Mouse (Mus musculus) intestine, postnatal 0 days (tissue): Measurements from ENCODE around the gene Dst. TPM values are rescaled to one million over a fixed set of nuclear protein-coding genes. Genes with fewer than 3 reads are reported as not detected.
A peak's percentile ranks its signal among the peaks of the same experiment; 100 is the strongest.

Experiments
- ATAC-seq: fragments of 200-750 bp; cut with Nextera tagmentation; 2 replicates; pipeline ENCODE4 v1.8.0; 2017; ENCODE audit warnings: mild to moderate bottlenecking, moderate TSS enrichment, moderate library complexity
- H3K27ac ChIP-seq: fragments of 300-500 bp; sonication (generic); 2 replicates; pipeline ENCODE4 v1.5.1; 2014; ENCODE audit warnings: mild to moderate bottlenecking, low read depth, low read length, moderate library complexity
- H3K27me3 ChIP-seq: fragments of 300-500 bp; sonication (generic); replicated peaks from 2 replicates; pipeline ENCODE4 v1.6.1; 2014; ENCODE audit warnings: low read length, mixed read lengths; ENCODE audit not compliant: control insufficient read depth, insufficient read depth
- H3K36me3 ChIP-seq: fragments of 300-500 bp; sonication (generic); 2 replicates; pipeline ENCODE4 v1.6.1; 2014; ENCODE audit warnings: mild to moderate bottlenecking, moderate library complexity; ENCODE audit not compliant: control insufficient read depth, insufficient read depth
- H3K4me1 ChIP-seq: fragments of 300-500 bp; sonication (generic); replicated peaks from 2 replicates; pipeline ENCODE4 v1.6.1; 2014; ENCODE audit warnings: antibody characterized with exemption, low read length, mixed read lengths; ENCODE audit not compliant: control insufficient read depth, insufficient read depth
- H3K4me2 ChIP-seq: fragments of 300-500 bp; sonication (generic); replicated peaks from 2 replicates; pipeline ENCODE4 v1.6.1; 2014; ENCODE audit warnings: low read depth, mild to moderate bottlenecking, moderate library complexity
- H3K4me3 ChIP-seq: fragments of 300-500 bp; sonication (generic); 2 replicates; pipeline ENCODE4 v1.5.1; 2014; ENCODE audit warnings: low read depth, low read length
- H3K9ac ChIP-seq: fragments of 300-500 bp; sonication (generic); 2 replicates; pipeline ENCODE4 v1.6.1; 2014; ENCODE audit warnings: mild to moderate bottlenecking, low read depth, low read length
- H3K9me3 ChIP-seq: fragments of 300-500 bp; sonication (generic); 2 replicates; pipeline ENCODE4 v1.6.1; 2016; ENCODE audit warnings: mixed run types; ENCODE audit not compliant: control insufficient read depth
- CTCF ChIP-seq: sonication (generic); IDR thresholded peaks from 2 replicates; pipeline ENCODE4 v1.5.1; 2016; ENCODE audit warnings: low read depth, mild to moderate bottlenecking, control low read depth, antibody characterized with exemption, moderate library complexity
- WGBS: fragments of 180-500 bp; shearing (Covaris S2); extraction: QIAGEN DNeasy Blood & Tissue Kit; methylation state at CpG from one replicate; pipeline ENCODE4 v1.1.7; 2014; 5-methylcytosine and 5-hydroxymethylcytosine counted together
- polyA plus RNA-seq: library from polyadenylated mRNA; unstranded; fragments of >200 nt; fragmentation: Nextera tagmentation; extraction: Ambion mirVana; gene quantifications from 2 replicates; pipeline ENCODE4 v1.2.1, GENCODE M21; 2015

Gene Dst
- polyA plus RNA-seq, 1 experiment from 2014 or later, result 19.0 TPM

DNA sequence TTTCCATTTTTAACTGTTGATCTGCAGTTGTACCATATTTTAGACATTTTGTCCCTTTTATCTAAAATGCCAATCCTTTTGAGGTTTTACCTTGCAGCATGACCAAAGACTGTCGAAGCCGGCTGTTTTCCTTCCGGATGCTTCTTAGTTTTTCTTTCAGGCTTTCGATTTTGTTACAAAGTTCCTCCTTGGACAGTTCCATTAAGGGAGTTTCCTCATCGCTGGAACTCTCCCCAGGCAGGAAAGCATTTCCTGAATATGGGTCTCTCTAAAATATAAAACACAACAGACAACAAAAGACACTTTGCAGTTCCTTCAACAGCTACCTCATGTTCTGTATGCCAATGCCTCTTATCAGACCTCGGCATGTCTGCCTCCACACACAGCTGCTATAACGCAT, 29.9 kb upstream of the Dst start:
- H3K27me3 ChIP-seq, result no peaks in the 10 kb centered on the region
- H3K4me1 ChIP-seq, result no peaks in the 10 kb centered on the region
- 81% methylated on average over 7 of the region's 7 CpGs for WGBS
- no peak for TF ChIP-seq CTCF
- H3K4me2 ChIP-seq, result no peak overlapping the region
- no peaks in the 10 kb centered on the region for H3K36me3 ChIP-seq
- ATAC-seq, result no peak
- H3K9ac ChIP-seq, result no peak overlapping the region
- no peaks in the 10 kb centered on the region for H3K9me3 ChIP-seq
- no peak overlapping the region for H3K4me3 ChIP-seq
- no peak overlapping the region for H3K27ac ChIP-seq

DNA sequence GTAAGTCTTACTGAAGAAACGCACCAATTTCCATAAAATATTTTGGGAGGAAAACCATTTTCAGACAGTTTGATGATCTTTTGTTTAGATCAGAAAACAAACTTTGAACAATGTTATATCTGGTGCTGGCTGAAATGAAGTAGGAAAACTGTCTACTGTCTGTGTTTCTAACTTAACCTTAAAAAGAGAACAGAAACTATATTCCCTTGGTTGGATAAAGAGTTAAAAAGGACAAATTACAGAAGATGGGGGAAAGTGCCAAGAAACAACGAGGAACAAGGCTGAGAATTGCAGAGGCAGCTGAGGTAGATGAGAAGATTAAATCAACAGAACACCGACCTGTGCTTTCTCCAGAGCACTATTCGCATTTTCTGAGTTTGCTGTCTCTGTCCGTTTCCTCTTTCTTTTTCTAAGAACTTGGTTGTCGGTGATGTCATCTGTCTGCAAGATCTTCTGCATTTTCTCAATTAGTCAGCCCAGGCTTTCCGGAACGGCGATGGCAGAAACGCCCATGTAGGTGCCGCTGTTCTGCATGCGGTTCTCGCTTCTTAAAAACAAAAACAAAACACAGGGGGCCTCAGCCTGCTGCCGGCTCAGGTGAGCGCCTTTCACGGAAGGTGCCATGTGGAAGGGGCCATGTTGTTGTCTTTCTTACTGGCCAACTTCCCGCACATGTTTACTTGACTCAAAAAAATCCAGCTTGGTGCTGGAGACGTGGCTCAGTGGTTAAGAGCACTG, 24.8 kb upstream of the Dst start:
- Histone ChIP-seq H3K4me3 (peak overlapping the region; percentile 29), H3K27ac (no peak overlapping the region), H3K9me3 (no peaks in the 10 kb centered on the region), H3K27me3 (no peaks in the 10 kb centered on the region), H3K4me2 (peak overlapping the region; percentile 59), H3K4me1 (no peaks in the 10 kb centered on the region), H3K36me3 (no peaks in the 10 kb centered on the region), H3K9ac (peak overlapping the region; percentile 42; the same call in 1 of the 2 replicates)
- ATAC-seq, result no peak
- peak; percentile 53 for TF ChIP-seq CTCF
- 10% methylated on average over 18 of the region's 18 CpGs for WGBS

DNA sequence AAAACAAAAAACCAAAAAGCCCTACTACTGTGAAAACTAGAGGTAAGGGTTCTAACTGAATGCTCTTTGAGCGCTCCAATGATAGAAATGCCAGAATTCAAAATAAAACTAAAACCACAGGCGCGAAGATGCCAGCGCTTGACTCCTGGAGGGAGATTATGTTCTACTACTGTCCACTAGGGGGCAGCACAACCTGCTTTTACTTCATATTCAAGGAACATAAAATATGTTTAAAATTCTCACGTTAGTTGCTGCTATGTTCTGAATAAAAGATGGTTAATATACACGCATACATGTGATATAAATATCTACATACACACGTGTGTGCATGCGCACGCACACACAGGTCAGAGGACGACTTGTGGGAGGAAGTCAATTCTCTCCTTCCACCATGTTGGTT, 15.2 kb upstream of the Dst start:
- Histone ChIP-seq H3K9ac (no peak overlapping the region), H3K9me3 (no peaks in the 10 kb centered on the region), H3K4me2 (no peak overlapping the region), H3K27ac (no peak overlapping the region), H3K4me1 (no peaks in the 10 kb centered on the region), H3K27me3 (no peaks in the 10 kb centered on the region), H3K4me3 (no peak overlapping the region), H3K36me3 (no peaks in the 10 kb centered on the region)
- 67% methylated on average over 10 of the region's 10 CpGs for WGBS
- peak; percentile 74 for TF ChIP-seq CTCF
- no peak for ATAC-seq

DNA sequence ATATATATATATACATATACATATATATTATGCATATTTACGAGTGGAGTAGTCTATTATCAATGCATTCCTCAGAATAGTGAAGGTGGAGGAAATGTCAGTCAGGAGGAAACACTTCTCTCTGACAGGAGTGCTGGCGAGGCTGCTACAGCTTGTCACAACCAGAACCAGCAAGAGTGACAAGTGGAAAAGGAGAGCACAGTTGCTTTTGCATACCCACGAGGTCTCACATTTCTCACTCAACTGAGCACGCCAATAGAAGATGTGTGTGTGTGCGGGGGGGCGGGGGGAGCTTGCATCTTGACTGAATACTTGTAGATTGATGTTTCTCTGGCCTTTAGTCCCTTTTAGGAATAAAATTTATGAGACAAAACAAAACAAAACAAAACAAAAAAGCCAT, 11.9 kb upstream of the Dst start:
- WGBS, result 75% methylated on average over 6 of the region's 6 CpGs
- no peak overlapping the region for H3K9ac ChIP-seq
- H3K36me3 ChIP-seq, result no peaks in the 10 kb centered on the region
- H3K9me3 ChIP-seq, result no peaks in the 10 kb centered on the region
- TF ChIP-seq CTCF, result no peak
- H3K4me3 ChIP-seq, result no peak overlapping the region
- no peak overlapping the region for H3K27ac ChIP-seq
- H3K27me3 ChIP-seq, result no peaks in the 10 kb centered on the region
- ATAC-seq, result no peak
- H3K4me1 ChIP-seq, result no peaks in the 10 kb centered on the region
- H3K4me2 ChIP-seq, result no peak overlapping the region

DNA sequence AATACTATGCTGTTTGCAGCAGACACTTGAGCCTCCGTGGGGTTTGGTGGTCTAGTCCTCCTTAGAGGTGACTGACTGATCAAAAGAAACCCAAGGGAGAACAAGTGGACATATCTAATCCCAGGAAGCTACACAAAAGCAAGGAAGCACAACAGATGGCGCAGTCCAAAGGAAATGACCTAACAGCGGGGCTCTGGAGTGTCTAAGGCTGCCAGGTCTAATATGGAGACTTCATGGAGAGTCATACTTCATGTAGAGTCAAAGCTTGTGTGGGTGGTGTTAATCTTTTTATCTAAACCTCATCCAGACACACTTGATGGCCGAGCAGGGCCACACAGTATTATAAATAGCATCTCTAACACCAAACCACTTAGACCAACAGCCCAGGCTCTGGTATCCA, 11.4 kb upstream of the Dst start:
- Histone ChIP-seq H3K4me1 (no peaks in the 10 kb centered on the region), H3K9me3 (no peaks in the 10 kb centered on the region), H3K36me3 (no peaks in the 10 kb centered on the region), H3K9ac (no peak overlapping the region), H3K4me3 (no peak overlapping the region), H3K27me3 (no peaks in the 10 kb centered on the region), H3K4me2 (no peak overlapping the region), H3K27ac (no peak overlapping the region)
- no peak for ATAC-seq
- no peak for TF ChIP-seq CTCF
- 67% methylated on average over 4 of the region's 4 CpGs for WGBS

DNA sequence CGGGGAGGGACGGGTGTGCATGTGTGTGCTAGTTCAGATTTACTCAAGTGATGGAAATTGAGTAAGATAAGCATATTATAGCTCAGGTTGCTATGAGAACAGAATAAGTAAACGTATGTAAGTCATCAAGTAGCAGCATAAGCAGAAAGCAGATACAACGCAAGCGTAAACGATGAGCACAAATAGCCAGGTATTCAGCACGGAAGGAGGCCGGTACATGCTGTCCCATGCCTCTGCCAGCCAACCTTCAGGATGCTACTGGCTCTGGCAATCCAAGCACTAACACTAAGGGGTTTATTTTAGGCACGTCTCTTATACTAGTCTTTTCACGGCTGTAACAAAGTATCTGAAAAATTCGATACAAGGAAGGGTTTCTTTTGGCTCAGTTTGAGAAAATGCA, 10.6 kb upstream of the Dst start:
- no peak overlapping the region for H3K4me2 ChIP-seq
- H3K4me3 ChIP-seq, result no peak overlapping the region
- no peak for ATAC-seq
- no peak overlapping the region for H3K27ac ChIP-seq
- no peaks in the 10 kb centered on the region for H3K9me3 ChIP-seq
- no peaks in the 10 kb centered on the region for H3K4me1 ChIP-seq
- H3K36me3 ChIP-seq, result no peaks in the 10 kb centered on the region
- H3K27me3 ChIP-seq, result no peaks in the 10 kb centered on the region
- 82% methylated on average over 11 of the region's 11 CpGs for WGBS
- TF ChIP-seq CTCF, result no peak
- no peak overlapping the region for H3K9ac ChIP-seq
